Mouse (Mus musculus) limb, embryonic 14.5 days (tissue): ENCODE measurements around the gene Oscar. TPM values are rescaled to one million over a fixed set of nuclear protein-coding genes. Genes with fewer than 3 reads are reported as not detected.

Source experiments
- ATAC-seq: fragments of 200-750 bp; cut with Nextera tagmentation; 2 replicates; pipeline ENCODE4 v1.8.0; 2017; ENCODE audit warnings: low read depth, moderate number of reproducible peaks, moderate TSS enrichment; ENCODE audit not compliant: low FRiP score
- DNase-seq: peaks from one replicate; pipeline ENCODE4 v3.0.0-alpha.2; 2015; ENCODE audit warnings: low spot score
- H3K27ac ChIP-seq: fragments of 300-500 bp; sonication (generic); replicated peaks from 2 replicates; pipeline ENCODE4 v1.5.1; 2014; ENCODE audit warnings: low read depth, mild to moderate bottlenecking, low read length, moderate library complexity, mixed read lengths
- H3K27me3 ChIP-seq: fragments of 300-500 bp; sonication (generic); 2 replicates; pipeline ENCODE4 v1.6.1; 2014; ENCODE audit warnings: low read length, mixed read lengths; ENCODE audit not compliant: control insufficient read depth, insufficient read depth
- H3K36me3 ChIP-seq: fragments of 300-500 bp; sonication (generic); 2 replicates; pipeline ENCODE4 v1.6.1; 2014; ENCODE audit warnings: mild to moderate bottlenecking, low read length, moderate library complexity, mixed read lengths; ENCODE audit not compliant: control insufficient read depth, insufficient read depth
- H3K4me1 ChIP-seq: fragments of 300-500 bp; sonication (generic); 2 replicates; pipeline ENCODE4 v1.6.1; 2014; ENCODE audit warnings: antibody characterized with exemption, low read length, mixed read lengths; ENCODE audit not compliant: control insufficient read depth, insufficient read depth
- H3K4me2 ChIP-seq: fragments of 300-500 bp; sonication (generic); replicated peaks from 2 replicates; pipeline ENCODE4 v1.6.1; 2014; ENCODE audit warnings: low read depth, mild to moderate bottlenecking, low read length, moderate library complexity; ENCODE audit not compliant: severe bottlenecking
- H3K4me3 ChIP-seq: fragments of 300-500 bp; sonication (generic); replicated peaks from 2 replicates; pipeline ENCODE4 v1.5.1; 2014; ENCODE audit warnings: low read length
- H3K9ac ChIP-seq: fragments of 300-500 bp; sonication (generic); 2 replicates; pipeline ENCODE4 v1.6.1; 2014; ENCODE audit warnings: mild to moderate bottlenecking, low read depth, low read length, moderate library complexity; ENCODE audit not compliant: severe bottlenecking
- H3K9me3 ChIP-seq: fragments of 300-500 bp; sonication (generic); 2 replicates; pipeline ENCODE4 v1.6.1; 2016; ENCODE audit warnings: low read length; ENCODE audit not compliant: control insufficient read depth
- POLR2A ChIP-seq: fragments of 200-500 bp; IDR thresholded peaks from 2 replicates; pipeline ENCODE4 v1.8.0; 2012; ENCODE audit warnings: inconsistent platforms, mild to moderate bottlenecking, moderate library complexity, borderline replicate concordance; ENCODE audit not compliant: insufficient read depth, insufficient read length; ENCODE audit errors: extremely low read depth
- WGBS: fragments of 180-500 bp; shearing (Covaris S2); extraction: QIAGEN DNeasy Blood & Tissue Kit; methylation state at CpG from one replicate; pipeline ENCODE4 v1.1.7; 2014; 5-methylcytosine and 5-hydroxymethylcytosine counted together
- polyA plus RNA-seq, 2 experiments: library from polyadenylated mRNA; depleted of rRNA in 1 of 2; stranded (reverse) in 1 of 2; unstranded in 1 of 2; fragments of >200 nt; fragmentation: Nextera tagmentation in 1 of 2; extraction: Ambion mirVana in 1 of 2; gene quantifications; 2 replicates each; pipeline versions ENCODE4 v1.2.1 to v1.2.3; 2012 to 2014

The Oscar gene
- polyA plus RNA-seq, 2 experiments = 0.40 to 1.1 TPM

DNA sequence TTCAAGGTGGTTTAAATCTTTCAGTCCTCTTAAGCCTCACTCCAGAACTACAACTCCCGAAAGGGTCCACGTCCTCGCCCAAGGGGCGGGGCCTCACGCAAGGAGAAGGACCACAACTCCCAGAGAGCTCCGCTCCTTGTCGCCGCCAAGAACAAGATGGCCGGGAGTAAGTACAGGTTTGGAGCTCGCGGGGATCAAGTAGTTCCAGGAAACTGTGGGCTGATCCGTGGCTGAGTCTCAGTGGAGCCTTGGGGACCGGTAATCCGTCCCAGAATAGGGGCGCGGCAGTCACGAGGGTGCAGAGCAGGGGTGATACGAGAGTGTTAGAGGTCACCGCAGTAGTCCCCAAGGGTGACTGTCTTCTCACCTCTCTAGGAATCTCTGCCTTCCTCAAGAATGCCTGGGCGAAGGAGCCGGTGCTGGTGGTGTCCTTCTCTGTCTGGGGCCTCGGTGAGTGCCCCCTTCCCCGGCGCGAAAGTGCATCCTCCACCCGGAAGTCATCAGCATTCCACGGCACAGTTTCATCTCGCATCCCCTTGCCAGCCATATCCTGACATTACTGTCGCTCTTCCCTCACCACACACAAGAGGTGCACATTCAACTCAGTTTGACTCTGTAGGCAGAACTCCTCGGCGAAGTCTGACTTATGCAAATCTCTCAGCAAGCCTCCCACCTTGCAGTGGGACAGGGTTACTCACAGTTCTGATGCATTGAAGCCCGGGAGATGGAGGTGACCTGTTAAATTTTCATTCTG lies 1.5 kb upstream of the Oscar start, which contains the start of gene Ndufa3:
Ndufa3 (plus strand) TSS at position 132 of the 754 bp plus-strand sequence.
- Histone ChIP-seq H3K27me3 (no peaks in the 10 kb centered on the region), H3K27ac (0 out of 2 replicates have a peak within 1 kb of the TSS, but pooled peaks have one; percentile 55), H3K36me3 (peaks cover 24% of the 10 kb centered on the region), H3K4me2 (peak within 1 kb of the TSS; percentile 62), H3K9ac (peak within 1 kb of the TSS; percentile 74), H3K4me3 (peak within 1 kb of the TSS; percentile 69), H3K9me3 (no peaks in the 10 kb centered on the region), H3K4me1 (peaks cover 3% of the 10 kb centered on the region; the same call in 1 of the 2 replicates)
- DNase-seq = peak; percentile 85
- TF ChIP-seq POLR2A = peak; percentile 42; the same call in 1 of the 2 replicates
- peak; percentile 97 for ATAC-seq
- WGBS = under 1% methylated on average over 32 of the region's 32 CpGs

DNA sequence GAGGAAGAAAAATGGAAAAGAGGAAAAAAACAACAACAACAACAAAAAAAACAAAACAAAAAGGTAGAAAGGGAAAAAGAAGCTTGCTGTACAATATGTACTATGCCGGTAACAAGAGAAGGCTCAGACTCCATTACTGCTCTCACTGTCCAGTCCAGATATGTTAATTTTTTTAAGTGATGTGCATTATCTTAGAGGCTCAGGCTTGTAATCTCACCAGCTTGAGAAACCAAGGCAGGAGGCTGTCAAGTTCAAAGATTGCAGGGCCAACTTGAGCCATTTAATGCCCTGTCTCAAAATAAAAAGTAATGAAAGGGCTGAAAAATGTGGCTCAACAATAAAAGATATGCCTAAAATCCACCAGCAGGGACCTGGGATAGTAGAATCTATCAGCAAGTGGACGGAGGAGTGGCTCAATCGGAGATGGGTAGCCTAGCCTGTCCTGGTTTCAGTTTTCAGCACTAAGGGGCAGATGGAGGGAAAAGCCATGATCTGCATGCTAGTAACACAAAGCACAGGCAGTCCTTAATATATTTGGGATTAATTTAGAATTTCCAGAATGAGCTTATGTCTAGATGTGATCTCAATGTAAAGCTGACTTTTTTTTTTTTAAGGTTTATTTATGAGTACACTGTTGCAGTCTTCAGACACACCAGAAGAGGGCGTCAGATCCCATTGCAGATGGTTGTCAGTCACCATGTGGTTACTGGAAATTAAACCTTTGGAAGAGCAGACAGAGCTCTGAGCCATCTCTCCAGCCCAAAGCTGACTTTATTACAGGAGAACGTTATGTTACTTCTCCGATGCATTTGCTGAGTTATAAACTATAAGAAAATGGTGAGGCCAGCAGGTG lies 658 bp upstream of the Oscar start:
- no peak for TF ChIP-seq POLR2A
- no peak overlapping the region for H3K4me2 ChIP-seq
- DNase-seq (no peak), ATAC-seq (no peak; the same call in none of the 2 replicates)
- no peaks in the 10 kb centered on the region for H3K9me3 ChIP-seq
- H3K27ac ChIP-seq = no peak overlapping the region
- 42% methylated on average over 6 of the region's 6 CpGs for WGBS
- H3K4me3 ChIP-seq = peak overlapping the region; percentile 69
- H3K4me1 ChIP-seq = peaks cover 3% of the 10 kb centered on the region; the same call in 1 of the 2 replicates
- no peaks in the 10 kb centered on the region for H3K27me3 ChIP-seq
- no peak overlapping the region for H3K9ac ChIP-seq
- peaks cover 16% of the 10 kb centered on the region for H3K36me3 ChIP-seq

DNA sequence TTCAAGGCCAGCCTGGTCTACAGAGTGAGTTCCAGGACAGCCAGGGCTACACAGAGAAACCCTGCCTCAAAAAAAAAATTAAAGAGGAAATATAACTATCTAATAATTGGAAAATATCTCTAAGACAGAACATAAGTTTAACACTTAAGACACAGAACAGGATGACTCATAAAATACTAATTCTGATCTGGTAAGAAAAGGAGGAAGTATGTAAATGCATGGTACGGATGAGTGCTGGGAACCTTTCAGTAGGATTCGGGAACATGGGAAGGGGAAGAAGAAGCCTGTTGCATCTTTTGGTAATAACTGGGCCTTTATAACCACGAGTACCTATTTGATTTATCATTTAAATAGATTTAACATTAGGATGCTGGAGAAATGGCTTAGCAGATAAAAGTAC lies 1.9 kb downstream of the Oscar start:
- H3K9me3 ChIP-seq = no peaks in the 10 kb centered on the region
- peaks cover 3% of the 10 kb centered on the region; the same call in 1 of the 2 replicates for H3K4me1 ChIP-seq
- H3K27me3 ChIP-seq = no peaks in the 10 kb centered on the region
- H3K27ac ChIP-seq = no peak overlapping the region
- no peak for TF ChIP-seq POLR2A
- no peak overlapping the region for H3K4me3 ChIP-seq
- no peak overlapping the region for H3K9ac ChIP-seq
- no peak for ATAC-seq
- no peak overlapping the region for H3K4me2 ChIP-seq
- H3K36me3 ChIP-seq = no peaks in the 10 kb centered on the region
- 79% methylated on average over 3 of the region's 3 CpGs for WGBS
- DNase-seq = no peak

DNA sequence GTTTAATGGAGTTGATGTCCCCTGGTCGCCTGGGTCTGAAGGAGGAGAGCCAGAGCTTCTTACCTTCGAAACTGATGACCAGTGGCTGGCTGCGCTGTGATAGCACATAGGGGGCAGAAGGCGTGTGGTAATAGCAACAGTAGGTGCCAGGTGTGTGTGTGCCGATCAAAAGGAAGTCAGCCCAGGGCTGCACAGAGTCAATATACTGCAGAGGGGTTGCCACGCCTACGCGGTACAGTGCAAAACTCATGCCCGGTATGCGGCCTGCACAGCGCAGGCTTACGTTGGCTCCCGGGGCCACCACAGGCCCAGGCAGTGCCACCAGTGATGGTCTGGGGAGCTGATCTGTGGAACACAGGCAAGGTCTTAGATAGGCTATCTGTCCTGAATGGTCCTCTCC lies 5.0 kb downstream of the Oscar start:
- Histone ChIP-seq H3K4me3 (no peak overlapping the region), H3K9ac (no peak overlapping the region), H3K27ac (no peak overlapping the region), H3K9me3 (no peaks in the 10 kb centered on the region), H3K4me1 (no peaks in the 10 kb centered on the region), H3K36me3 (no peaks in the 10 kb centered on the region), H3K4me2 (no peak overlapping the region), H3K27me3 (no peaks in the 10 kb centered on the region)
- WGBS = 88% methylated on average over 13 of the region's 13 CpGs
- ATAC-seq (no peak), DNase-seq (no peak)
- no peak for TF ChIP-seq POLR2A

DNA sequence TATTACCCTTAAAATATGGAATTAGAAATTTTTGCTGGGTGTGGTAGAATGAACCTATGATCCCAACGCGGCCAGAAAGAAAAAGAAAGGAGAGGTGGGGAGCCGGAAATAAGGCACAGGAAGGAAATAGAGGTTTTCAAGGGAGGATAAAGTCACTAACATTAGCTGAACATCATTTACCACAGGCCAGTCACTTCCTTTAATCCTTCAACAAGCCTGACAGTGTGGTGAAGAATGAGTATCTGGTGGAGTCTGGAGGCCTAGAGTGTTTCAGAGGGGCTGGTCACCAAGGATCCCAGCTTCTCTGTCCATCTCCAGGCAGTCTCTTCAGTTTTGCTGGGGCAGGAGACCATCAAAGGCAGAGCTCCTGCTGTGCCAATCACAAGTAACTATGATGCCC lies 5.5 kb downstream of the Oscar start:
- H3K4me1 ChIP-seq = no peaks in the 10 kb centered on the region
- H3K4me3 ChIP-seq = no peak overlapping the region
- H3K27ac ChIP-seq = no peak overlapping the region
- DNase-seq (no peak), ATAC-seq (no peak)
- H3K4me2 ChIP-seq = no peak overlapping the region
- no peak for TF ChIP-seq POLR2A
- H3K9me3 ChIP-seq = no peaks in the 10 kb centered on the region
- H3K36me3 ChIP-seq = no peaks in the 10 kb centered on the region
- no peak overlapping the region for H3K9ac ChIP-seq
- no peaks in the 10 kb centered on the region for H3K27me3 ChIP-seq
- WGBS = 90% methylated on average over 3 of the region's 3 CpGs
